Mouse (Mus musculus) forebrain, postnatal 0 days (tissue): ENCODE data around the gene Nras. TPM values are rescaled to one million over a fixed set of nuclear protein-coding genes. Genes with fewer than 3 reads are reported as not detected.
A peak's percentile ranks its signal among the peaks of the same experiment; 100 is the strongest.

ENCODE experiments used
- ATAC-seq: fragments of 200-750 bp; cut with Nextera tagmentation; 2 replicates; pipeline ENCODE4 v1.8.0; 2017; ENCODE audit warnings: mild to moderate bottlenecking, moderate library complexity
- DNase-seq: peaks from one replicate; pipeline ENCODE4 v3.0.0-alpha.2; 2015
- H3K27ac ChIP-seq: fragments of 300-500 bp; sonication (generic); 2 replicates; pipeline ENCODE4 v1.5.1; 2014; ENCODE audit warnings: low read depth, mild to moderate bottlenecking, antibody characterized with exemption, low read length, moderate library complexity, mixed read lengths
- H3K27me3 ChIP-seq: fragments of 300-500 bp; sonication (generic); 2 replicates; pipeline ENCODE4 v1.6.1; 2014; ENCODE audit warnings: mild to moderate bottlenecking, low read length, mixed read lengths; ENCODE audit not compliant: insufficient read depth
- H3K36me3 ChIP-seq: fragments of 300-500 bp; sonication (generic); 2 replicates; pipeline ENCODE4 v1.6.1; 2014; ENCODE audit warnings: mild to moderate bottlenecking, moderate library complexity; ENCODE audit not compliant: insufficient read depth
- H3K4me1 ChIP-seq: fragments of 300-500 bp; sonication (generic); 2 replicates; pipeline ENCODE4 v1.6.1; 2014; ENCODE audit warnings: antibody characterized with exemption; ENCODE audit not compliant: insufficient read depth
- H3K4me2 ChIP-seq: fragments of 300-500 bp; sonication (generic); 2 replicates; pipeline ENCODE4 v1.6.1; 2014; ENCODE audit warnings: low read depth, mild to moderate bottlenecking, moderate library complexity
- H3K4me3 ChIP-seq: fragments of 300-500 bp; sonication (generic); 2 replicates; pipeline ENCODE4 v1.5.1; 2014; ENCODE audit warnings: low read depth, low read length, mixed read lengths
- H3K9ac ChIP-seq: fragments of 300-500 bp; sonication (generic); 2 replicates; pipeline ENCODE4 v1.6.1; 2014; ENCODE audit warnings: mild to moderate bottlenecking
- H3K9me3 ChIP-seq: fragments of 300-500 bp; sonication (generic); 2 replicates; pipeline ENCODE4 v1.6.1; 2016; ENCODE audit warnings: low read length
- CTCF ChIP-seq: sonication (generic); IDR thresholded peaks from 2 replicates; pipeline ENCODE4 v1.5.1; 2016; ENCODE audit warnings: antibody characterized with exemption, control low read depth, low read depth
- WGBS: fragments of 180-500 bp; shearing (Covaris S2); extraction: QIAGEN DNeasy Blood & Tissue Kit; methylation state at CpG from one replicate; pipeline ENCODE4 v1.1.7; 2014; 5-methylcytosine and 5-hydroxymethylcytosine counted together
- polyA plus RNA-seq: library from polyadenylated mRNA; unstranded; fragments of >200 nt; fragmentation: Nextera tagmentation; extraction: Ambion mirVana; gene quantifications from 2 replicates; pipeline ENCODE4 v1.2.1, GENCODE M21; 2015
- total RNA-seq: library from RNA; depleted of rRNA; stranded (reverse); fragments of >200 nt; gene quantifications from 2 replicates; pipeline ENCODE4 v1.2.3, GENCODE M21; 2014

Gene Nras
- total and polyA plus RNA-seq, 2 experiments from 2014 or later = 78.2 to 81.9 TPM

- H3K4me3 ChIP-seq = no peak overlapping the region
- H3K9ac ChIP-seq = no peak overlapping the region
- no peaks in the 10 kb centered on the region for H3K4me1 ChIP-seq
- no peaks in the 10 kb centered on the region for H3K27me3 ChIP-seq
- ATAC-seq (no peak), DNase-seq (no peak)
- no peak overlapping the region for H3K4me2 ChIP-seq
- H3K9me3 ChIP-seq = no peaks in the 10 kb centered on the region
- WGBS = 96% methylated on average over 2 of the region's 2 CpGs
- no peak for TF ChIP-seq CTCF
- H3K36me3 ChIP-seq = no peaks in the 10 kb centered on the region
- no peak overlapping the region for H3K27ac ChIP-seq
Measured at GRCm38 (mm10) chr3:103091753-103092152, 33.7 kb downstream of the Nras start.

GRCm38 (mm10) chr3:103098662-103099061 is 40.6 kb downstream of the Nras start:
- Histone ChIP-seq H3K27ac (no peak overlapping the region), H3K4me3 (no peak overlapping the region), H3K36me3 (no peaks in the 10 kb centered on the region), H3K27me3 (no peaks in the 10 kb centered on the region), H3K9me3 (no peaks in the 10 kb centered on the region), H3K9ac (no peak overlapping the region), H3K4me1 (no peaks in the 10 kb centered on the region), H3K4me2 (no peak overlapping the region)
- WGBS = 83% methylated on average over 23 of the region's 23 CpGs
- no peak for TF ChIP-seq CTCF
- DNase-seq = no peak
- no peak for ATAC-seq

GRCm38 (mm10) chr3:103099667-103100066 is 41.6 kb downstream of the Nras start:
- Histone ChIP-seq H3K9me3 (no peaks in the 10 kb centered on the region), H3K9ac (no peak overlapping the region), H3K4me1 (no peaks in the 10 kb centered on the region), H3K27me3 (no peaks in the 10 kb centered on the region), H3K27ac (no peak overlapping the region), H3K36me3 (no peaks in the 10 kb centered on the region), H3K4me2 (no peak overlapping the region), H3K4me3 (no peak overlapping the region)
- WGBS = 90% methylated on average over 6 of the region's 6 CpGs
- DNase-seq (no peak), ATAC-seq (no peak)
- peak; percentile 23; the same call in 1 of the 2 replicates for TF ChIP-seq CTCF

- Histone ChIP-seq H3K9ac (no peak overlapping the region), H3K9me3 (no peaks in the 10 kb centered on the region), H3K4me1 (no peaks in the 10 kb centered on the region), H3K27me3 (no peaks in the 10 kb centered on the region), H3K27ac (no peak overlapping the region), H3K4me2 (no peak overlapping the region), H3K4me3 (no peak overlapping the region), H3K36me3 (no peaks in the 10 kb centered on the region)
- 69% methylated on average over 2 of the region's 2 CpGs for WGBS
- no peak for ATAC-seq
- DNase-seq = no peak
- no peak for TF ChIP-seq CTCF
Measured at GRCm38 (mm10) chr3:103100735-103101134, 42.6 kb downstream of the Nras start.

DNA sequence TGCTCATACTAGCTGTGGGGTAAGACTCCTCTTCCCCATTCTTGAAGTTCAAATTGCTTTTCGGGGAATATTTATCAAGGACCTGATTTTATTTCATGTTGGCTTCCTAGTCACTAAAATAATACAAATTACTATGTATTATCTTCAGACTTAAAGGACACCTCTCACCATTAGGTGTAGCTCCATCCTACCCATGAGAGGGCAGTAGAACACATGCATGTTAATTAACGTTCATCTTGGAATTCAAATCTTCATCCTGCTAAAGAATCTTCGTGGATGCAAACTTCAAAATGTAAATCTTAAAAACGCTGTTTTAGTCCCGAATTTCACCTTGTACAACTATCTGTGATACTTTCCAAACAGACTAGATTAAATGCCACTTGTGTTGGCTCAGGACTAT is 43.1 kb downstream of the Nras start:
- WGBS = 66% methylated on average over 5 of the region's 5 CpGs
- no peak for TF ChIP-seq CTCF
- Histone ChIP-seq H3K4me2 (no peak overlapping the region), H3K27ac (no peak overlapping the region), H3K4me3 (no peak overlapping the region), H3K4me1 (no peaks in the 10 kb centered on the region), H3K9ac (no peak overlapping the region), H3K27me3 (no peaks in the 10 kb centered on the region), H3K36me3 (no peaks in the 10 kb centered on the region), H3K9me3 (no peaks in the 10 kb centered on the region)
- no peak for ATAC-seq
- no peak for DNase-seq

GRCm38 (mm10) chr3:103101909-103102308 is 43.8 kb downstream of the Nras start:
- H3K9ac ChIP-seq = peak overlapping the region; percentile 48
- H3K4me2 ChIP-seq = peak overlapping the region; percentile 79
- TF ChIP-seq CTCF = no peak
- no peak overlapping the region for H3K27ac ChIP-seq
- no peaks in the 10 kb centered on the region for H3K4me1 ChIP-seq
- ATAC-seq (no peak), DNase-seq (no peak)
- peak overlapping the region; percentile 46 for H3K4me3 ChIP-seq
- no peaks in the 10 kb centered on the region for H3K27me3 ChIP-seq
- no peaks in the 10 kb centered on the region for H3K9me3 ChIP-seq
- WGBS = 2% methylated on average over 14 of the region's 14 CpGs
- H3K36me3 ChIP-seq = no peaks in the 10 kb centered on the region

DNA sequence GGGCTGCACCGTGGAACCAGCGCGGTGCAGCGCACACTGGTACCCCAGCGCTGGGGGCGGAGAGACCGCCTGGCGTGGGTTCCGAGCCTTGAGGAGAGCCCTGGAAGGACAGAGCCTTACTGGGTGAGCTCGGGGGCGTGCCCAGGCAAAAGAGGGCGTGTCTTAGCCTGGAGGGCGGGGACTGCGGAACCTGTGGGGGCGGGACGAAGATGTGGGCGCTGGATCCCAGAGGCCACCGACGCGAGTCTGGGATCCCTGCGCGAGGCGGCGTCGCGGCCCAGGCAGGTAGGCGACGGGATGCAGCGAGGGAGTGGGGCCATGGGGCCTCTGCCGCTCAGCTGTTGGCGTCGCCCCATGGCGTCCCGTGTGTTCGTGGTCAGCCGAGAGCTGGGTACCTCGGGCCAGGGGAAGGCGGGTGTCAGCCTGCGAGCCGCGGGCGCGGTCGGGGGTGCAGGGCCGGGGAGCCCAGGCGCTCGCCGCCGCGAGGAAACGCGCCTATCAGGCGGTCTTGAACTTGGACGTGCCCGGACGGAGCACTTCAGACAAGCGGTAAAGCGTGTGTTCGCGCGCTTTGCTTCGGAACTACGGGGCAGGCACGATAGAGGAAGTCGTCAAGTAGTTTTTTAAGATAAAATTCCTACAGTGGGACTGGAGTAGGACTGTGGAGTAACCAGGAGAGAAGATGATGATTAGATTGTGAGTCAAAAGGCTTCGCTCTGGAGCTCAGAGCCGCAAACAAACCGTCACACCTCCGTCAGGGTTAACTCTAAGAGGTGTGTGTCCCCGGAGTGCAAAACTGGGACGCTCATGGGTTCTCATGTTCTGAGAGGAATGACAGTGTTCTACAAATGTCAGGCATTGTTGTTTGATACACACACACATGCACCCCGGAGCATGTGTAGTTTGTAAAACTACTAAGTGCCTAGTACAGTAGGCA is 44.6 kb downstream of the Nras start, which contains the start of gene Dennd2c:
Gene Dennd2c (plus strand): TSS at position 151 of the 937 bp plus-strand sequence.
- Histone ChIP-seq H3K36me3 (no peaks in the 10 kb centered on the region), H3K4me1 (no peaks in the 10 kb centered on the region), H3K4me2 (peak within 1 kb of the TSS; percentile 79), H3K9me3 (no peaks in the 10 kb centered on the region), H3K27me3 (no peaks in the 10 kb centered on the region), H3K9ac (peak within 1 kb of the TSS; percentile 48), H3K27ac (no peak within 1 kb of the TSS), H3K4me3 (peak within 1 kb of the TSS; percentile 46)
- WGBS = 2% methylated on average over 71 of the region's 72 CpGs
- no peak for TF ChIP-seq CTCF
- DNase-seq (peak; percentile 69), ATAC-seq (peak; percentile 94)
